Mouse (Mus musculus): ENCODE measurements around the gene Dnajc19. TPM values are rescaled to one million over a fixed set of nuclear protein-coding genes. Genes with fewer than 3 reads are reported as not detected.

Dnajc19 gene
- polyA plus RNA-seq, 1 experiment: 110 TPM

DNA sequence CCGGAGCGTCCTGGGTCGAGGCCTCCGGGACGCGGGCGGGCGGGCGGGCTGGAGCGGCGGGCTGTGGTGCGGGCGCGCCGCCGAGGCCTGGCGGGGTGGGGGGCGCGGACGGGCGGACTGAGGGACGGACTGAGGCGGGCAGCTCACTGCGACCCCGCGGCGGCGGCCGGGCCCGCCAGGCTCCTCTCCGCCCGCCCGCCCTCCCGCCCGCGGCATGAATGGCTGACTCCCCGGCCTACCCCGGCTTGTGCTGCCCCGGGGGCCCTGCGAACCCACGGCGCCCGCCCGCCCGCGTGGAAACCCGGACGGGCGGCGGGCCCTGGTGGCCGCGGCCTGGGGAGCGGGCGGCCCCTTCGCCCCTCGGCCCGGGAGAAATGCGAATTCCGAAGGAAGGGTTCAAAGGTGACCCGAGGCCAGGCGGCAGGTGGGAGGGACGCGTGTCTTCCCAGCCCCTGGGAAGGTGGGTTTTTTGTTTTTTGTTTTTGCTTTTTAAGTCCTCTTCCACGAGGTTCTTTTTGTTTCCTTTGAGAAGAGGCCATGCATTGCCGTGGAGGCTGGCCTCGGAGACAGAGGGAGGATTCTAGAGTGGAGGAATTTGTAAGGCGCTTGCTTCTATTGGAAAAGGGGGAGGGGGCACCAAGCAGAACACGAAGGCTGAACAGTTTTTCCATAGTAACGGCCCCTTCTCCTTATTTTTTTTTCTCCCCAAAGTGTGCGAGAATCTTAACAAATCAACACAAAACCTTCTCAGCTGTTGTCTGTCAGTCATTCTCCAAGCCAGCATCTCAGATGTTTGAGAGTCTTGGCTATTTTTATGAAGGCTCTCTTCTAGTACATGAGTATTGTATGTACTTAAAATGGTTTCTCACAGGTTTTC lies 60.5 kb downstream of the Dnajc19 start:
- H3K4me3 ChIP-seq (ENCODE audit: low read depth, low read length): peak overlapping the region; percentile 94
- TF ChIP-seq POLR2A (IDR thresholded peaks at IDR 0.05; ENCODE audit: insufficient read depth, low read length) (no peak), EP300 (IDR thresholded peaks at IDR 0.05; ENCODE audit: insufficient read depth, low read depth, low read length) (no peak), CTCF (IDR thresholded peaks at IDR 0.05; ENCODE audit: low read depth, low read length) (no peak)
- H3K27me3 ChIP-seq (ENCODE audit: control insufficient read depth, insufficient read depth, low read length, poor library complexity, severe bottlenecking): no peaks in the 10 kb centered on the region
- H3K9ac ChIP-seq (ENCODE audit: low read depth, poor library complexity, severe bottlenecking): peak overlapping the region; percentile 100
- H3K27ac ChIP-seq (ENCODE audit: insufficient read depth, low read length): peak overlapping the region; percentile 46; the same call in 1 of the 2 replicates
- H3K4me1 ChIP-seq (ENCODE audit: control insufficient read depth, insufficient read depth, low read length): peaks cover 2% of the 10 kb centered on the region
- no peaks in the 10 kb centered on the region for H3K9me3 ChIP-seq (replicated peaks; ENCODE audit: control insufficient read depth, insufficient read depth, low read length, poor library complexity, severe bottlenecking)
- peaks cover 6% of the 10 kb centered on the region; the same call in 1 of the 2 replicates for H3K36me3 ChIP-seq (ENCODE audit: control insufficient read depth, insufficient read depth, low read length, poor library complexity, severe bottlenecking)

DNA sequence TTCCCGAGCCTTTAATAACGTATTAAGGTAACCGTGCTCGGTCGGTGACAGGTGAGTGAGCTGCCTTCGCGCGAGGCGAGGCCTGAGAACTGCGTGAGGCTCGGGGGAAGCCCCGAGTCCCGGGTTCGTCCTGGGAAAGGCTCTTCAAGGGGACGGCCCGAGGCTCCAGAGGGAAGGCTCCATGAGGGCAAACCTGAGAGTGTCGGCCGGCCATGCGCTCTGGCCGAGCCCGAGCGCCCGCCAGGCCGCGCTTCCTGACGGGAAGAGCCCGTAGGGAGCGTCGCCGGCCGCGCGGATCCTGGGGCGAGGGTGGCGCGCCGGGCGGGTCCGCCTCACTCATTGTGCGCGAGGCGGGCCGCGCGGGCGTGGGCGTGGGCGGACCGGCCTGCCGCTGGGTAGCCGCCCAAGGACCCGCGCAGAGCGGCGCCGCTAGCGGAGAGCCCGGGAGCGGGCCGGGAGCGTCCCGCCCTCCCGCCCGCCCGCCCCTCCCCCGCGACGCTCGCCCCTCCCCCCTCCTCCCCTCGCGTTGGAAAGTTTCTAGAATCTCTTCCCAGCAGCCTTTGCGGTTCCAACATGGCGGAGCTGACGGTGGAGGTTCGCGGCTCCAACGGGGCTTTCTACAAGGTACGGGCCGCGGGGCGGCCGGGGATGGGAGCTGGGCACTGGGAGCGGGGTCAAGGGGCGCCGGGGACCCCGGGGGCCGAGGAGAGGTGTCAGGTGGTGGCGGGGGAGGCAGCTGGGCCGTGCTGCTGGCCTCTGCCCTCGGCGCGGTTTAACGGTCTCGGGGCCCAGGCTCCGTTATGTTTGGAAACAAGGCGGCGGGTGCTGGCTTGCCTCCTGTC lies 61.4 kb downstream of the Dnajc19 start, which contains the start of gene Fxr1:
TSS of gene Fxr1 (plus strand) at position 404 of the 842 bp plus-strand sequence.
- Histone ChIP-seq H3K9me3 (replicated peaks; ENCODE audit: control insufficient read depth, insufficient read depth, low read length, poor library complexity, severe bottlenecking) (no peaks in the 10 kb centered on the region; the same call in 1 of the 2 replicates), H3K4me3 (ENCODE audit: low read depth, low read length) (peak within 1 kb of the TSS; percentile 99), H3K36me3 (ENCODE audit: control insufficient read depth, insufficient read depth, low read length, poor library complexity, severe bottlenecking) (peaks cover 6% of the 10 kb centered on the region; the same call in 1 of the 2 replicates), H3K27me3 (ENCODE audit: control insufficient read depth, insufficient read depth, low read length, poor library complexity, severe bottlenecking) (no peaks in the 10 kb centered on the region), H3K4me1 (ENCODE audit: control insufficient read depth, insufficient read depth, low read length) (peaks cover 2% of the 10 kb centered on the region), H3K9ac (ENCODE audit: low read depth, poor library complexity, severe bottlenecking) (peak within 1 kb of the TSS; percentile 100), H3K27ac (ENCODE audit: insufficient read depth, low read length) (peak within 1 kb of the TSS; percentile 55)
- peak; percentile 34 for TF ChIP-seq POLR2A (IDR thresholded peaks at IDR 0.05; ENCODE audit: insufficient read depth, low read length)
- no peak for TF ChIP-seq EP300 (IDR thresholded peaks at IDR 0.05; ENCODE audit: insufficient read depth, low read depth, low read length)
- TF ChIP-seq CTCF (IDR thresholded peaks at IDR 0.05; ENCODE audit: low read depth, low read length): no peak

DNA sequence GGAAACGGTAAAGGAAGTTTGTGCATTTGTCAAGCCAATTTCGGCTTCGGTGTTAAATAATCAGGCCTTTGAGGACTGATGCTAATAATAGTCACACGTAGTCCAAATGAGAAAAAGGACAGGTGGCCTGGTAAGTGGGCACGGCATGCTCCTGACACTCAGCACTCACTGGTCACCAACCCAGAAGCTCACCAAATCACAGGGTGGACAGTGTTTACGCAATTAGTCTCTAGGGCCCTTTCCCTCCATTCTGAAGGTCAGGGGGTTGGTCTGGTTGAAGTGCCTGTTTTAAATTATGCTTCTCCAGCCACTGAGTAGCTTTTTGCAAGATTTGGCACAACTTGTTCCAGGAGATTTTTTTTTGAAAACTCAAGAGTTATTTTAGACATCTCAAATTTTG lies 72.9 kb downstream of the Dnajc19 start:
- Histone ChIP-seq H3K36me3 (ENCODE audit: control insufficient read depth, insufficient read depth, low read length, poor library complexity, severe bottlenecking) (no peaks in the 10 kb centered on the region), H3K9me3 (replicated peaks; ENCODE audit: control insufficient read depth, insufficient read depth, low read length, poor library complexity, severe bottlenecking) (no peaks in the 10 kb centered on the region), H3K9ac (ENCODE audit: low read depth, poor library complexity, severe bottlenecking) (peak overlapping the region; percentile 52; the same call in 1 of the 2 replicates), H3K27me3 (ENCODE audit: control insufficient read depth, insufficient read depth, low read length, poor library complexity, severe bottlenecking) (no peaks in the 10 kb centered on the region), H3K4me3 (ENCODE audit: low read depth, low read length) (no peak overlapping the region), H3K4me1 (ENCODE audit: control insufficient read depth, insufficient read depth, low read length) (peaks cover 5% of the 10 kb centered on the region), H3K27ac (ENCODE audit: insufficient read depth, low read length) (peak overlapping the region; percentile 87)
- TF ChIP-seq EP300 (IDR thresholded peaks at IDR 0.05; ENCODE audit: insufficient read depth, low read depth, low read length) (no peak), CTCF (IDR thresholded peaks at IDR 0.05; ENCODE audit: low read depth, low read length) (no peak), POLR2A (IDR thresholded peaks at IDR 0.05; ENCODE audit: insufficient read depth, low read length) (no peak)

DNA sequence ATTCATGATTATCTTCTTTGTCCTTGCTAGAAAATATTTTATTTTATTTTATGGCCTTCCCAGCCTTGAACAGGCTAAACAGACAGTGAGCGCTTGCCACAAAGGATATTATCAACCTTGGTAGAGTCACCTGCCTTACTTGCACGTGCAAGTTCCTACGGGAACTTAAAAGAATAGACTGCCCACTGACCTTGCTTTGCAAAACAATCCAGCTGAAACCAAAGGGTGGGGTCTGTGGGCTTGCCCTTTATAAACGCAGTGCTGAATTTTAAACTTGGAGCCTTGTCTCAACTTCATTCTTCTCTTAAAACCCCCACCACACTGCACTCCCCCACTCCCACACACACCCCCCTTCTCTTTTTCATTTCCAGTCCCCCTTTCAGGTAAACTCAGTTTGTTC lies 73.5 kb downstream of the Dnajc19 start:
- H3K9ac ChIP-seq (ENCODE audit: low read depth, poor library complexity, severe bottlenecking): peak overlapping the region; percentile 52
- H3K9me3 ChIP-seq (replicated peaks; ENCODE audit: control insufficient read depth, insufficient read depth, low read length, poor library complexity, severe bottlenecking): no peaks in the 10 kb centered on the region
- H3K27ac ChIP-seq (ENCODE audit: insufficient read depth, low read length): peak overlapping the region; percentile 95
- H3K36me3 ChIP-seq (ENCODE audit: control insufficient read depth, insufficient read depth, low read length, poor library complexity, severe bottlenecking): no peaks in the 10 kb centered on the region
- TF ChIP-seq EP300 (IDR thresholded peaks at IDR 0.05; ENCODE audit: insufficient read depth, low read depth, low read length) (peak; percentile 76; the same call in 1 of the 2 replicates), POLR2A (IDR thresholded peaks at IDR 0.05; ENCODE audit: insufficient read depth, low read length) (no peak)
- H3K27me3 ChIP-seq (ENCODE audit: control insufficient read depth, insufficient read depth, low read length, poor library complexity, severe bottlenecking): no peaks in the 10 kb centered on the region
- no peak overlapping the region for H3K4me3 ChIP-seq (ENCODE audit: low read depth, low read length)
- peaks cover 5% of the 10 kb centered on the region for H3K4me1 ChIP-seq (ENCODE audit: control insufficient read depth, insufficient read depth, low read length)

DNA sequence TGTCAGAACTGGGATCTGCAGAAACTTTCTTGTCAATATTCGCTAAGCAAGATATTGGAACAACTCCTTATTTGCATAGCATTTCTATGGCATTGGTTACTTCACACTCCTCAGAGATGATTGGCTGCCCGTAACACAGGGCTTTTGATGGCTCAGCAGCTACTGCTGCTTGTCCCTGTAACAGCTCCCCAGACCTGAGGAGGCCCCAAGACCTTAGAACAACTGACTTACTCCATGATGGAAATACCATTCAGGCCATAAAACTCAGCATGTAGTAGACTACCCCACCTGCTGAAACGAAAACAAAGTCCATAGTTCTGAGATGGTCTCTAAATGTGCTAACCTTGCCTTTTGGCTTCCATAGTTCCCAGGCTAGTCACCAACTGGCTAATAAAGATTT lies 74.3 kb downstream of the Dnajc19 start:
- Histone ChIP-seq H3K4me1 (ENCODE audit: control insufficient read depth, insufficient read depth, low read length) (peaks cover 5% of the 10 kb centered on the region), H3K27ac (ENCODE audit: insufficient read depth, low read length) (peak overlapping the region; percentile 95), H3K27me3 (ENCODE audit: control insufficient read depth, insufficient read depth, low read length, poor library complexity, severe bottlenecking) (no peaks in the 10 kb centered on the region), H3K36me3 (ENCODE audit: control insufficient read depth, insufficient read depth, low read length, poor library complexity, severe bottlenecking) (no peaks in the 10 kb centered on the region), H3K9ac (ENCODE audit: low read depth, poor library complexity, severe bottlenecking) (peak overlapping the region; percentile 52), H3K4me3 (ENCODE audit: low read depth, low read length) (no peak overlapping the region), H3K9me3 (replicated peaks; ENCODE audit: control insufficient read depth, insufficient read depth, low read length, poor library complexity, severe bottlenecking) (no peaks in the 10 kb centered on the region)
- TF ChIP-seq CTCF (IDR thresholded peaks at IDR 0.05; ENCODE audit: low read depth, low read length): no peak
- no peak for TF ChIP-seq EP300 (IDR thresholded peaks at IDR 0.05; ENCODE audit: insufficient read depth, low read depth, low read length)
- no peak for TF ChIP-seq POLR2A (IDR thresholded peaks at IDR 0.05; ENCODE audit: insufficient read depth, low read length)
